Comparison of ENCODE assay signal across 27 mouse cellular contexts in the genomic region with DNA sequence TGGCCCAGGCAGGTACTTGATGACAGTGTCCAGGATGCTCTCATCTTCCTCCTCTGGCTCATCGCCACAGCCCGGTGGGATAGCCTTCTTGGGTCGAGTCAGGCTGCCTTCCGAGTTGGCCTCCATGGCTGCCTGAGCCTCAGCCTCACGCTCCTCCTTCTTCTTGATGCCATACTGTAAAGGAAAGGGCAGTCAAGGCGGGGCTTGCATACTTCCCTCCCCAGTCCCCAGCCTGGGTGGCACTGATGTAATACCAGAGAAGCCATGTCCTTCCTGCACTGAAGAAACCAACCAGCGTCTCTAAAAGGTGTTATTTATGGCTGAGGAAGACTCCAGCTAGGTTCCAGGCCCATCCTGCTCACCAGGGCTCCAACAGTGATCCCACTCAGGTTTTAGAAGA. TPM values are rescaled to one million over a fixed set of nuclear protein-coding genes. Genes with fewer than 3 reads are reported as not detected.
DNase-seq lines count a peak whose midpoint lies in the region; ATAC-seq and TF ChIP-seq lines count a peak whose summit lies in the region.
"Had no signal": no experiment of that assay in that cellular context is flagged by ENCODE, and none has a peak within 500 bp of the region (broad histone marks: within the 10 kb centered on the region; RNA-seq: fewer than 3 reads in every experiment).

No protein-coding gene starts in this region.

- no peaks in the 10 kb centered on the region for H3K36me3 ChIP-seq in lung, embryonic 15.5 days
- H3K36me3 ChIP-seq in forebrain, embryonic 15.5 days, result peaks cover 12% of the 10 kb centered on the region
- H3K36me3 ChIP-seq: embryonic facial prominence, embryonic 10.5 days; embryonic facial prominence, embryonic 15.5 days; forebrain, embryonic 12.5 days; heart, embryonic 10.5 days; heart, embryonic 15.5 days; intestine, embryonic 15.5 days had no signal

- no peak for TF ChIP-seq CTCF in lung, adult 2 months (IDR thresholded peaks at IDR 0.05; ENCODE audit: insufficient read depth, low read length)

- 63% methylated on average over 7 of the region's 7 CpGs for WGBS in lung, embryonic 15.5 days
- 71% methylated on average over 7 of the region's 7 CpGs for WGBS in lung, adult 2 months
- WGBS in forebrain, embryonic 15.5 days, result 88% methylated on average over 7 of the region's 7 CpGs

- peak; percentile 38 for DNase-seq in cerebellum, adult 9-11 months
- no peak for DNase-seq in cerebellum, adult 11 months
- no peak for DNase-seq in lung, adult 2 months
- no peak for DNase-seq in spleen, adult 12 weeks (ENCODE audit: low spot score)
- DNase-seq: gastrocnemius, postnatal 14 days; kidney, adult 9 months; kidney, postnatal 10 days; layer of hippocampus, postnatal 36 days; lung, postnatal 10 days; right cerebral cortex, postnatal 4 days; thymus, postnatal 14 days had no signal

- H3K4me1 ChIP-seq in lung, embryonic 15.5 days, result no peaks in the 10 kb centered on the region
- no peaks in the 10 kb centered on the region for H3K4me1 ChIP-seq in lung, adult 2 months (ENCODE audit: control insufficient read depth, insufficient read depth, low read length)
- H3K4me1 ChIP-seq in forebrain, embryonic 15.5 days, result no peaks in the 10 kb centered on the region
- H3K4me1 ChIP-seq: embryonic facial prominence, embryonic 15.5 days; forebrain, embryonic 12.5 days; heart, embryonic 10.5 days; heart, embryonic 15.5 days; intestine, embryonic 15.5 days had no signal

- ATAC-seq in lung, embryonic 15.5 days (ENCODE audit: borderline replicate concordance, extremely low read depth, low FRiP score, low TSS enrichment), result peak; percentile 27; the same call in 1 of the 2 replicates
- ATAC-seq in megakaryocyte, adult 5-6 weeks (ENCODE audit: poor library complexity, severe bottlenecking), result peak; percentile 80
- ATAC-seq in forebrain, embryonic 15.5 days (replicated peaks), result no peak
- ATAC-seq: hindbrain, embryonic 16.5 days; intestine, embryonic 15.5 days; midbrain, embryonic 16.5 days had no signal

- H3K9ac ChIP-seq in lung, embryonic 15.5 days, result no peak overlapping the region
- no peak overlapping the region for H3K9ac ChIP-seq in forebrain, embryonic 15.5 days (replicated peaks)
- H3K9ac ChIP-seq: embryonic facial prominence, embryonic 15.5 days; forebrain, embryonic 12.5 days; heart, embryonic 15.5 days; intestine, embryonic 15.5 days had no signal

- TF ChIP-seq POLR2A in lung, adult 2 months (IDR thresholded peaks at IDR 0.05; ENCODE audit: borderline replicate concordance, extremely low read depth, low read depth, low read length), result no peak

- H3K4me3 ChIP-seq in lung, embryonic 15.5 days, result no peak overlapping the region
- H3K4me3 ChIP-seq in lung, adult 2 months (replicated peaks; ENCODE audit: extremely low read depth, low read depth, low read length), result no peak overlapping the region
- H3K4me3 ChIP-seq in forebrain, embryonic 15.5 days, result no peak overlapping the region
- H3K4me3 ChIP-seq: embryonic facial prominence, embryonic 10.5 days; embryonic facial prominence, embryonic 15.5 days; forebrain, embryonic 12.5 days; heart, embryonic 10.5 days; heart, embryonic 15.5 days; intestine, embryonic 15.5 days had no signal

- no peaks in the 10 kb centered on the region for H3K27me3 ChIP-seq in lung, embryonic 15.5 days
- no peaks in the 10 kb centered on the region for H3K27me3 ChIP-seq in forebrain, embryonic 15.5 days
- H3K27me3 ChIP-seq: embryonic facial prominence, embryonic 15.5 days; forebrain, embryonic 12.5 days; heart, embryonic 15.5 days; intestine, embryonic 15.5 days had no signal

- H3K9me3 ChIP-seq in lung, embryonic 15.5 days, result no peaks in the 10 kb centered on the region
- H3K9me3 ChIP-seq in forebrain, embryonic 15.5 days, result no peaks in the 10 kb centered on the region
- H3K9me3 ChIP-seq: embryonic facial prominence, embryonic 10.5 days; embryonic facial prominence, embryonic 15.5 days; forebrain, embryonic 12.5 days; heart, embryonic 10.5 days; heart, embryonic 15.5 days; intestine, embryonic 15.5 days had no signal

- no peak overlapping the region for H3K4me2 ChIP-seq in lung, embryonic 15.5 days
- no peak overlapping the region for H3K4me2 ChIP-seq in forebrain, embryonic 15.5 days (replicated peaks)
- H3K4me2 ChIP-seq: embryonic facial prominence, embryonic 15.5 days; forebrain, embryonic 12.5 days; heart, embryonic 15.5 days; intestine, embryonic 15.5 days; midbrain, embryonic 11.5 days had no signal

- H3K27ac ChIP-seq in lung, embryonic 15.5 days, result no peak overlapping the region
- H3K27ac ChIP-seq in forebrain, embryonic 15.5 days (replicated peaks), result no peak overlapping the region
- H3K27ac ChIP-seq: embryonic facial prominence, embryonic 10.5 days; embryonic facial prominence, embryonic 15.5 days; forebrain, embryonic 12.5 days; heart, embryonic 10.5 days; heart, embryonic 15.5 days; intestine, embryonic 15.5 days; macrophage had no signal

RNA-seq across cellular contexts. Expression of a gene that starts 29.7 kb away (rescaled TPM):
- 0.57 and 0.98 TPM in 2 replicates for polyA plus RNA-seq in lung, embryonic 15.5 days (2015; fragmentation: Nextera tagmentation; extraction: Ambion mirVana)
- 0.05 and 0.19 TPM in 2 replicates for polyA plus RNA-seq in lung, adult 2 months (2012; rRNA removed)
- 0.34 TPM in 1 of 2 replicates, not detected in the other for total RNA-seq in megakaryocyte, adult 5-6 weeks (2015)
- total RNA-seq in megakaryocyte, adult 5-6 weeks (2017), result not detected in 2 replicates
- polyA plus RNA-seq in forebrain, embryonic 15.5 days (2015; fragmentation: Nextera tagmentation; extraction: Ambion mirVana), result 82.8 and 88.1 TPM in 2 replicates
- total RNA-seq: heart, postnatal 25 days; liver, adult 2 months; neutrophil, adult 5-6 weeks had no signal
- polyA plus RNA-seq: liver, adult 2 months; macrophage had no signal

RNA-seq across cellular contexts. Expression of a gene that starts 59.1 kb away (rescaled TPM):
- polyA plus RNA-seq in lung, embryonic 15.5 days (2015; fragmentation: Nextera tagmentation; extraction: Ambion mirVana), result 17.2 and 19.3 TPM in 2 replicates
- 7.4 and 11.1 TPM in 2 replicates for polyA plus RNA-seq in lung, adult 2 months (2012; rRNA removed)
- 13.0 and 16.5 TPM in 2 replicates for total RNA-seq in megakaryocyte, adult 5-6 weeks (2015)
- total RNA-seq in megakaryocyte, adult 5-6 weeks (2017), result 9.5 and 13.5 TPM in 2 replicates
- polyA plus RNA-seq in forebrain, embryonic 15.5 days (2015; fragmentation: Nextera tagmentation; extraction: Ambion mirVana), result 33.3 and 36.5 TPM in 2 replicates

Comparison
In these comparisons a context has a peak if more than half of its experiments do, and no peak if none do; other contexts are left out.
1. RNA of a gene that starts 29.7 kb away (polyA plus RNA-seq): 82.8 to 88.1 TPM in forebrain, embryonic 15.5 days; 0.57 to 0.98 TPM in lung, embryonic 15.5 days and 0.05 to 0.19 TPM in lung, adult 2 months; every median in the first group is over 10 times any median in the second.